Comparison of ENCODE assay signal across 8 mouse cellular contexts in genomic region chr11:97575075-97575474, GRCm38 (mm10). TPM values are rescaled to one million over a fixed set of nuclear protein-coding genes. Genes with fewer than 3 reads are reported as not detected.
A peak's percentile ranks its signal among the peaks of the same experiment; 100 is the strongest.
DNase-seq lines count a peak whose midpoint lies in the region; ATAC-seq and TF ChIP-seq lines count a peak whose summit lies in the region.

No protein-coding gene starts in this region.

- peak overlapping the region; percentile 99 for H3K4me2 ChIP-seq in heart, embryonic 12.5 days
- peak overlapping the region; percentile 84 for H3K4me2 ChIP-seq in liver, embryonic 13.5 days
- peak overlapping the region; percentile 86 for H3K4me2 ChIP-seq in neural tube, embryonic 13.5 days

- TF ChIP-seq CTCF in gastrocnemius, adult 2 months (IDR thresholded peaks at IDR 0.05): no peak

- peak; percentile 44 for DNase-seq in gastrocnemius, adult 2 months
- DNase-seq in gastrocnemius, adult 18-20 months (ENCODE audit: low spot score): no peak
- DNase-seq in cerebellum, adult 8-10 months: peak; percentile 88
- peak; percentile 80 for DNase-seq in kidney, postnatal 10 days
- no peak for DNase-seq in liver, embryonic 13.5 days

- H3K9ac ChIP-seq in heart, embryonic 12.5 days: peak overlapping the region; percentile 74
- 0 out of 2 replicates have a peak overlapping the region, but pooled peaks have one; percentile 17 for H3K9ac ChIP-seq in liver, embryonic 13.5 days
- H3K9ac ChIP-seq in neural tube, embryonic 13.5 days: peak overlapping the region; percentile 97

- intact Hi-C loops in gastrocnemius, adult 2 months (cut with DNase I): loop anchor here (5.0 kb wide), 1 partner anchor 88 kb away; no protein-coding TSS in a partner anchor

- 2% methylated on average over 18 of the region's 62 CpGs for WGBS in heart, embryonic 12.5 days
- under 1% methylated on average over 33 of the region's 62 CpGs for WGBS in liver, embryonic 13.5 days (ENCODE audit: insufficient replicate concordance)
- under 1% methylated on average over 46 of the region's 62 CpGs for WGBS in neural tube, embryonic 13.5 days

- no peaks in the 10 kb centered on the region for H3K36me3 ChIP-seq in heart, embryonic 12.5 days
- no peaks in the 10 kb centered on the region for H3K36me3 ChIP-seq in liver, embryonic 13.5 days
- no peaks in the 10 kb centered on the region for H3K36me3 ChIP-seq in neural tube, embryonic 13.5 days

- no peaks in the 10 kb centered on the region for H3K9me3 ChIP-seq in heart, embryonic 12.5 days (replicated peaks)
- no peaks in the 10 kb centered on the region for H3K9me3 ChIP-seq in liver, embryonic 13.5 days (replicated peaks)
- no peaks in the 10 kb centered on the region for H3K9me3 ChIP-seq in neural tube, embryonic 13.5 days

- no peak overlapping the region for H3K27ac ChIP-seq in gastrocnemius, adult 2 months
- H3K27ac ChIP-seq in heart, embryonic 12.5 days (ENCODE audit: poor library complexity, severe bottlenecking): no peak overlapping the region
- no peak overlapping the region for H3K27ac ChIP-seq in liver, embryonic 13.5 days
- peak overlapping the region; percentile 97 for H3K27ac ChIP-seq in neural tube, embryonic 13.5 days (replicated peaks)

- peaks cover 98% of the 10 kb centered on the region for H3K27me3 ChIP-seq in heart, embryonic 12.5 days (replicated peaks)
- H3K27me3 ChIP-seq in liver, embryonic 13.5 days: peaks cover 99% of the 10 kb centered on the region
- H3K27me3 ChIP-seq in neural tube, embryonic 13.5 days: peaks cover 11% of the 10 kb centered on the region; the same call in 1 of the 2 replicates

- H3K4me3 ChIP-seq in gastrocnemius, adult 2 months: peak overlapping the region; percentile 79
- peak overlapping the region; percentile 72 for H3K4me3 ChIP-seq in heart, embryonic 12.5 days
- H3K4me3 ChIP-seq in liver, embryonic 13.5 days (replicated peaks): peak overlapping the region; percentile 59
- peak overlapping the region; percentile 76 for H3K4me3 ChIP-seq in neural tube, embryonic 13.5 days

- ATAC-seq in heart, embryonic 12.5 days (ENCODE audit: insufficient number of reproducible peaks, low FRiP score): peak; percentile 36; the same call in 1 of the 2 replicates
- ATAC-seq in liver, embryonic 13.5 days (ENCODE audit: low read depth): no peak
- ATAC-seq in neural tube, embryonic 13.5 days (ENCODE audit: low read depth): peak; percentile 64
- no peak for ATAC-seq in granulocyte monocyte progenitor cell, adult 5-6 weeks (replicated peaks; ENCODE audit: poor library complexity, severe bottlenecking)

- peaks cover 27% of the 10 kb centered on the region for H3K4me1 ChIP-seq in heart, embryonic 12.5 days (replicated peaks)
- peaks cover 18% of the 10 kb centered on the region for H3K4me1 ChIP-seq in liver, embryonic 13.5 days (replicated peaks)
- peaks cover 80% of the 10 kb centered on the region for H3K4me1 ChIP-seq in neural tube, embryonic 13.5 days (replicated peaks)

RNA-seq across cellular contexts. Expression of gene Srcin1, which starts 0.9 kb away (rescaled TPM):
- 1 to 10 TPM in 1 of 2 experiments, under 1 TPM in 1; 0.61 to 1.2 TPM for total RNA-seq in gastrocnemius, adult 2 months (2021)
- total RNA-seq in gastrocnemius, adult 18-20 months (2021): 1 to 10 TPM; 1.3 to 1.9 TPM
- 0.09 TPM in 1 of 2 replicates, not detected in the other for polyA plus RNA-seq in heart, embryonic 12.5 days (2016; fragmentation: Nextera tagmentation; extraction: Ambion mirVana)
- polyA plus RNA-seq in liver, embryonic 13.5 days (2015; fragmentation: Nextera tagmentation; extraction: Ambion mirVana): 0.01 TPM in 1 of 2 replicates, not detected in the other
- polyA plus RNA-seq in neural tube, embryonic 13.5 days (2015; fragmentation: Nextera tagmentation; extraction: Ambion mirVana): 5.7 and 7.0 TPM in 2 replicates
- not detected in 2 replicates for total RNA-seq in granulocyte monocyte progenitor cell, adult 5-6 weeks (2014; fragmentation: Nextera tagmentation)
- total RNA-seq in granulocyte monocyte progenitor cell, adult 5-6 weeks (2017): not detected in 2 replicates

RNA-seq across cellular contexts. Expression of gene Epop, which starts 54.4 kb away (rescaled TPM):
- 1 to 10 TPM in 1 of 2 experiments, under 1 TPM in 1; 0.98 to 1.5 TPM for total RNA-seq in gastrocnemius, adult 2 months (2021)
- under 1 TPM; 0.75 to 1.00 TPM for total RNA-seq in gastrocnemius, adult 18-20 months (2021)
- polyA plus RNA-seq in heart, embryonic 12.5 days (2016; fragmentation: Nextera tagmentation; extraction: Ambion mirVana): 2.0 and 2.5 TPM in 2 replicates
- polyA plus RNA-seq in liver, embryonic 13.5 days (2015; fragmentation: Nextera tagmentation; extraction: Ambion mirVana): 0.65 and 0.69 TPM in 2 replicates
- 3.6 and 4.1 TPM in 2 replicates for polyA plus RNA-seq in neural tube, embryonic 13.5 days (2015; fragmentation: Nextera tagmentation; extraction: Ambion mirVana)
- total RNA-seq in granulocyte monocyte progenitor cell, adult 5-6 weeks (2014; fragmentation: Nextera tagmentation): 7.5 and 8.1 TPM in 2 replicates
- total RNA-seq in granulocyte monocyte progenitor cell, adult 5-6 weeks (2017): 1.6 and 2.5 TPM in 2 replicates

Comparison
In these comparisons a context has a peak if more than half of its experiments do, and no peak if none do; other contexts are left out.
1. DNase-seq: peak in gastrocnemius, adult 2 months (single experiment), cerebellum, adult 8-10 months (single experiment) and kidney, postnatal 10 days (single experiment); none in gastrocnemius, adult 18-20 months (single experiment) and liver, embryonic 13.5 days (single experiment).
2. ATAC-seq: peak in heart, embryonic 12.5 days (single experiment) and neural tube, embryonic 13.5 days (single experiment); none in liver, embryonic 13.5 days (single experiment) and granulocyte monocyte progenitor cell, adult 5-6 weeks (single experiment).
3. H3K9ac ChIP-seq: peak in every context shown above with its lines; median percentile 97 in neural tube, embryonic 13.5 days; 74 in heart, embryonic 12.5 days; 17 in liver, embryonic 13.5 days.
4. Peak in every context shown above with its lines, with median percentiles within 50 percentile points of each other: H3K4me3 ChIP-seq and H3K4me2 ChIP-seq.